Mouse (Mus musculus): Measurements from ENCODE around the gene Olfr824. TPM values are rescaled to one million over a fixed set of nuclear protein-coding genes. Genes with fewer than 3 reads are reported as not detected.
"Not testable (repeated sequence)": the region's sequence is repeated elsewhere in the genome, so short reads cannot be mapped to it uniquely, and the experiment has no call there.

The Olfr824 gene
- polyA plus RNA-seq (2015; fragmentation: Nextera tagmentation; extraction: Ambion mirVana), result not detected in 2 replicates

- not testable (repeated sequence) for H3K4me2 ChIP-seq (replicated peaks); H3K9me3 ChIP-seq; H3K27me3 ChIP-seq; H3K9ac ChIP-seq (replicated peaks); ATAC-seq; H3K27ac ChIP-seq; H3K4me1 ChIP-seq (replicated peaks); H3K36me3 ChIP-seq; H3K4me3 ChIP-seq (replicated peaks)
These were observed at the start of gene Olfr824 for GRCm38 (mm10) chr10:130129900-130130299. Gene Olfr824 (minus strand): TSS chr10:130130000.

DNA sequence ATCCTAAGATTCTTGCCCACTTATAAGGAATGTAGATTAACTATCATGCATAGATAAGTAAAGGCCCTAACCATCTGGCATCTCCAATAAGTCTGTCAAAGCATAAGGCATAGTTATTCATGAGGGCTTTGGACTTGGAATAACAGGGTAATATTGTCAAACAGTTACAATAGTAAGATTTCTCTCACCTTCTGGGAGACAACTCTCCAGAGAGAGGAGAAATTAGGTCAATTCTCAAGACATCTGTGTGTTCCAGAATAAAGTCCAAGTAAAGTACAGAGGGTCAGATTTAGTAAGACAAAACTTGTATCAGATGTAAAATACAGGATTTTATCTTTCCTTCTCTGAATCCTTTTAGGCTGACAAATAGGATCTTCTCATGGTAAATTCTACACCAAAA, 36.9 kb upstream of the Olfr824 start, which contains the start of gene Olfr825:
Gene Olfr825, minus strand, starts transcription at position 101 of the 400 bp plus-strand sequence.
- H3K9ac ChIP-seq (replicated peaks), result no peak within 1 kb of the TSS
- H3K4me3 ChIP-seq (replicated peaks), result no peak within 1 kb of the TSS
- no peaks in the 10 kb centered on the region for H3K9me3 ChIP-seq
- H3K27me3 ChIP-seq, result no peaks in the 10 kb centered on the region
- H3K4me1 ChIP-seq (replicated peaks), result no peaks in the 10 kb centered on the region
- H3K4me2 ChIP-seq (replicated peaks), result no peak within 1 kb of the TSS
- H3K36me3 ChIP-seq, result no peaks in the 10 kb centered on the region
- H3K27ac ChIP-seq, result no peak within 1 kb of the TSS
- no peak for ATAC-seq

GRCm38 (mm10) chr10:130165196-130165595, 35.4 kb upstream of the Olfr824 start:
- ATAC-seq, result no peak
- Histone ChIP-seq H3K4me1 (replicated peaks) (no peaks in the 10 kb centered on the region), H3K27me3 (no peaks in the 10 kb centered on the region)

GRCm38 (mm10) chr10:130144121-130144520, 14.3 kb upstream of the Olfr824 start:
- no peak for ATAC-seq
- H3K4me1 ChIP-seq (replicated peaks), result no peaks in the 10 kb centered on the region
- H3K9me3 ChIP-seq, result no peaks in the 10 kb centered on the region
- no peak overlapping the region for H3K9ac ChIP-seq (replicated peaks)
- no peak overlapping the region for H3K4me2 ChIP-seq (replicated peaks)
- no peak overlapping the region for H3K4me3 ChIP-seq (replicated peaks)
- H3K36me3 ChIP-seq, result no peaks in the 10 kb centered on the region
- no peaks in the 10 kb centered on the region for H3K27me3 ChIP-seq
- H3K27ac ChIP-seq, result no peak overlapping the region
- WGBS, result 86% methylated on average over 5 of the region's 5 CpGs

More at GRCm38 (mm10) chr10:130165196-130165595, 35.4 kb upstream of the Olfr824 start:
- Histone ChIP-seq H3K4me2 (replicated peaks) (no peak overlapping the region), H3K4me3 (replicated peaks) (no peak overlapping the region), H3K36me3 (no peaks in the 10 kb centered on the region), H3K27ac (no peak overlapping the region), H3K9me3 (no peaks in the 10 kb centered on the region), H3K9ac (replicated peaks) (no peak overlapping the region)

DNA sequence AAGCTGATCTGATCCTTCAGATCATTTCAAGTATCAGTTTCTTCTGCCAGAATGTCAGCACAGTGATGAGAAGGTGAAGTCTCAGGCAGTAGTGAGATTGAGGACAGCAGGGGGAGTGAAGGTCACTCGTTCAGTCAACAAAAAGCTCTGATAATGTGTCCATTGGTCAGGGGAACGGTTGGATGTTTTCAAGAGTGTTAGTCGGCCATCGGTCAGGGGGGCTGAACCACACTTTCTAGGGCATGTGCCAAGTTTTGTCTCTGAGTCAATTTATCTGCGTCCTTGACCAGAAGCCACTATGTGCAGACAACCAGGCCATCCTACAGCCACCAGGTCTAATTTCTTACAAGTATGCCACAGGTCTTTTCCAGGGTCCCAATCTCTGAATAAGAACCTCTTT, 12.7 kb upstream of the Olfr824 start:
- H3K9ac ChIP-seq (replicated peaks); H3K9me3 ChIP-seq; H3K4me1 ChIP-seq (replicated peaks); H3K27ac ChIP-seq; H3K4me3 ChIP-seq (replicated peaks); H3K27me3 ChIP-seq; H3K36me3 ChIP-seq; ATAC-seq; H3K4me2 ChIP-seq (replicated peaks): not testable (repeated sequence)
- 87% methylated on average over 5 of the region's 5 CpGs for WGBS

- Histone ChIP-seq H3K27me3 (no peaks in the 10 kb centered on the region), H3K36me3 (no peaks in the 10 kb centered on the region)
These were observed 5.0 kb upstream of the Olfr824 start for GRCm38 (mm10) chr10:130134811-130135210.

DNA sequence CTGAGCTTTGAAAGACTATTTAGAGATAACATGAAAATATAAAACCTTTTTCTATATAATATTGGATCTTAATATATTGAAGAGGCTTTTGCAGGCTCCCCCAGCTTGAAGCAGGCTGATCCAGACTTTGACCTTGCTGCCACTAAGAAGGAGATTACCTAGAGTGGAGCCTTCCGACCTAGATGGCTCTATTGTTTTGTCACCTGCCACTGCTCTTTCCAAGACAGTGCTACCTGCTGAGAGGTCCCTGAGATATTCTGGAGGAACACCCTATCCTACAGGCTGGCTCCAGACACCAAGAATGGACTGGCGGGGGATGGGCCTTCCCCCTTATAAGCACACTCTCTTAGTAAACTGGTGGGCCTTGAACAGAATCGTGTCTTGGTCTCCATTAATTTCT, 13.8 kb downstream of the Olfr824 start:
- not testable (repeated sequence) for H3K27me3 ChIP-seq; H3K4me1 ChIP-seq (replicated peaks); ATAC-seq; H3K4me2 ChIP-seq (replicated peaks); H3K4me3 ChIP-seq (replicated peaks); H3K27ac ChIP-seq; H3K9ac ChIP-seq (replicated peaks); H3K36me3 ChIP-seq; H3K9me3 ChIP-seq
- 55% methylated on average over 3 of the region's 3 CpGs for WGBS

More at GRCm38 (mm10) chr10:130134811-130135210, 5.0 kb upstream of the Olfr824 start:
- H3K27ac ChIP-seq, result no peak overlapping the region
- H3K9me3 ChIP-seq, result no peaks in the 10 kb centered on the region
- ATAC-seq, result no peak
- no peak overlapping the region for H3K9ac ChIP-seq (replicated peaks)
- H3K4me3 ChIP-seq (replicated peaks), result no peak overlapping the region
- H3K4me1 ChIP-seq (replicated peaks), result no peaks in the 10 kb centered on the region
- no peak overlapping the region for H3K4me2 ChIP-seq (replicated peaks)

DNA sequence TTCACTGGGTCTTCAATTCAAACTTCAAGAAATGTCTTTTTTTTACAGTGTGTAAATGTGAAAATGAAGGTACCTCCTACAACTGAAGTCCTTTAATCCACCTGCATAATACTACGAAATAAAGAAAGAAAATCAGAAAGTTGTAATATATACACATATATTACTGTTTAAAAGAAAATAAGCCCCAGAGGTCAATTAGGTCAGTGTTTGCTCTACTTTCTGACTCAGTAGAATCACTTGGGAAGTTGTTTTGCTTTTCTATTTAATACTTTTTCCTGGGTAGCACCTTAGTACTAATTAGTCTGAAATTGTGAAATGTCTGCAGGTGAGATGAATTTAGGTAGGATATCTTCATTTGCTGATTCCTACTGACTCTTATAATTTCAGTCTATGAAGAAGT, 14.5 kb downstream of the Olfr824 start, which contains the start of gene Olfr823:
Gene Olfr823, minus strand, starts transcription at position 101 of the 400 bp plus-strand sequence.
- H3K36me3 ChIP-seq; H3K4me3 ChIP-seq (replicated peaks); H3K4me2 ChIP-seq (replicated peaks); H3K9ac ChIP-seq (replicated peaks); H3K4me1 ChIP-seq (replicated peaks); H3K27me3 ChIP-seq; ATAC-seq; H3K27ac ChIP-seq; H3K9me3 ChIP-seq: not testable (repeated sequence)
- 79% methylated on average over 1 of the region's 1 CpGs for WGBS

- Histone ChIP-seq H3K27ac (no peak overlapping the region), H3K4me1 (replicated peaks) (no peaks in the 10 kb centered on the region), H3K36me3 (no peaks in the 10 kb centered on the region), H3K4me2 (replicated peaks) (no peak overlapping the region), H3K27me3 (no peaks in the 10 kb centered on the region), H3K9me3 (no peaks in the 10 kb centered on the region), H3K9ac (replicated peaks) (no peak overlapping the region), H3K4me3 (replicated peaks) (no peak overlapping the region)
- no peak for ATAC-seq
These were observed 33.7 kb downstream of the Olfr824 start for GRCm38 (mm10) chr10:130096104-130096503.

DNA sequence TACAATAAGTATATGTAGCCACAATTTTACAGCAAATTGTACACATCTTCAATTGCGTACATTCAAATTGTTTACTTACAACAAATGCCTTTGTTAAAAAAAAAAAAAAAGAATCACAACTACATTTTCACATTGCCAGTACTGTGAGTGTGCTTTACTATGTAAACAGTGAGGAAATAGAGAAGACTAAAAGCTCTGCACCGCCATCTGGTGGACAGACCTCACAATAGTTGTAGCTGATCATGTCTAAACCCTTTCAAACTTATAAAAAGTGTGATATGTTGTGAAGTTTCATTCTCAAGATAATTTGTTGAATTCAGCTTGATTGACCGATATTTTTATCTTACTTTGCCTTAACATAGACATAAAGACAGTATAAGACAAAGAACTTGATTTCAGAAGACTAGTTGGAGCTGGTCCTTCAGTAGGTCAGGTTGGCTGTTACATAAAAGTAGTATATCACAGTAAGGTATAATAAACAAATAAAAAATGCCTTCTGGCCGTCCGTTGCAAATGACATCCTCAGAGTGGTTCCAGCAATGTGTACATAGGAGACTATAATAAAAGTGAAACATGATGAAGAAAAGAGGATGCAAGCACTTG, 36.9 kb downstream of the Olfr824 start:
- Histone ChIP-seq H3K9me3 (no peaks in the 10 kb centered on the region), H3K9ac (replicated peaks) (no peak overlapping the region), H3K27ac (no peak overlapping the region), H3K4me2 (replicated peaks) (no peak overlapping the region), H3K4me3 (replicated peaks) (no peak overlapping the region), H3K36me3 (no peaks in the 10 kb centered on the region), H3K4me1 (replicated peaks) (no peaks in the 10 kb centered on the region), H3K27me3 (no peaks in the 10 kb centered on the region)
- 25% methylated on average over 5 of the region's 5 CpGs for WGBS
- peak; percentile 80 for ATAC-seq

Other genes with a start within 250 kb of the Olfr824 start
- gene Olfr815, start 224.1 kb downstream of the Olfr824 start, polyA plus RNA-seq (2015; fragmentation: Nextera tagmentation; extraction: Ambion mirVana), result not detected in 2 replicates
- gene Olfr816, start 214.4 kb downstream of the Olfr824 start, polyA plus RNA-seq (2015; fragmentation: Nextera tagmentation; extraction: Ambion mirVana), result not detected in 2 replicates
- gene Olfr818, start 180.9 kb downstream of the Olfr824 start, polyA plus RNA-seq (2015; fragmentation: Nextera tagmentation; extraction: Ambion mirVana), result not detected in 2 replicates
- not detected in 2 replicates for gene Olfr819, start 162.7 kb downstream of the Olfr824 start, polyA plus RNA-seq (2015; fragmentation: Nextera tagmentation; extraction: Ambion mirVana)
- not detected in 2 replicates for gene Olfr247, start 153.9 kb downstream of the Olfr824 start, polyA plus RNA-seq (2015; fragmentation: Nextera tagmentation; extraction: Ambion mirVana)
- gene Gm10310, start 144.9 kb downstream of the Olfr824 start, polyA plus RNA-seq (2015; fragmentation: Nextera tagmentation; extraction: Ambion mirVana), result not detected in 2 replicates
- not detected in 2 replicates for gene Olfr820, start 117.4 kb downstream of the Olfr824 start, polyA plus RNA-seq (2015; fragmentation: Nextera tagmentation; extraction: Ambion mirVana)
- not detected in 2 replicates for gene Olfr821, start 99.7 kb downstream of the Olfr824 start, polyA plus RNA-seq (2015; fragmentation: Nextera tagmentation; extraction: Ambion mirVana)
- not detected in 2 replicates for gene Olfr822, start 58.8 kb downstream of the Olfr824 start, polyA plus RNA-seq (2015; fragmentation: Nextera tagmentation; extraction: Ambion mirVana)
- not detected in 2 replicates for gene Olfr823, start 14.6 kb downstream of the Olfr824 start, polyA plus RNA-seq (2015; fragmentation: Nextera tagmentation; extraction: Ambion mirVana)
- not detected in 2 replicates for gene Olfr825, start 36.8 kb upstream of the Olfr824 start, polyA plus RNA-seq (2015; fragmentation: Nextera tagmentation; extraction: Ambion mirVana)
- not detected in 2 replicates for gene Olfr826, start 54.2 kb upstream of the Olfr824 start, polyA plus RNA-seq (2015; fragmentation: Nextera tagmentation; extraction: Ambion mirVana)
- not detected in 2 replicates for gene Olfr827, start 84.4 kb upstream of the Olfr824 start, polyA plus RNA-seq (2015; fragmentation: Nextera tagmentation; extraction: Ambion mirVana)
- 5.9 and 7.9 TPM in 2 replicates for gene Neurod4, start 150.2 kb upstream of the Olfr824 start, polyA plus RNA-seq (2015; fragmentation: Nextera tagmentation; extraction: Ambion mirVana)
- not detected in 2 replicates for gene Tespa1, start 192.9 kb upstream of the Olfr824 start, polyA plus RNA-seq (2015; fragmentation: Nextera tagmentation; extraction: Ambion mirVana)

Measured in midbrain, embryonic 13.5 days (tissue).